Comparison of ENCODE assay signal across 32 mouse cellular contexts in genomic region chr1:140624918-140625317, GRCm38 (mm10).
"Had no signal": no experiment of that assay in that cellular context is flagged by ENCODE, and none has a peak within 500 bp of the region (broad histone marks: within the 10 kb centered on the region; RNA-seq: fewer than 3 reads in every experiment).

No protein-coding gene starts in this region.

- H3K4me1 ChIP-seq: limb, embryonic 10.5 days; limb, embryonic 12.5 days; limb, embryonic 13.5 days; limb, embryonic 15.5 days; liver, embryonic 12.5 days; liver, embryonic 13.5 days; liver, embryonic 15.5 days; lung, embryonic 15.5 days; megakaryocyte, embryonic 14.5 days; midbrain, embryonic 10.5 days; midbrain, embryonic 12.5 days; midbrain, embryonic 13.5 days; midbrain, embryonic 15.5 days; neural tube, embryonic 12.5 days had no signal

- H3K9ac ChIP-seq: limb, embryonic 12.5 days; limb, embryonic 13.5 days; limb, embryonic 15.5 days; liver, embryonic 12.5 days; liver, embryonic 13.5 days; liver, embryonic 14.5 days; liver, embryonic 15.5 days; liver, postnatal 0 days; lung, embryonic 14.5 days; lung, embryonic 15.5 days; midbrain, embryonic 12.5 days; midbrain, embryonic 13.5 days; midbrain, embryonic 15.5 days; neural tube, embryonic 12.5 days had no signal

- H3K27me3 ChIP-seq: limb, embryonic 12.5 days; limb, embryonic 13.5 days; limb, embryonic 15.5 days; liver, embryonic 12.5 days; liver, embryonic 13.5 days; liver, embryonic 15.5 days; lung, embryonic 15.5 days; megakaryocyte, embryonic 14.5 days; midbrain, embryonic 12.5 days; midbrain, embryonic 13.5 days; midbrain, embryonic 15.5 days; neural tube, embryonic 12.5 days had no signal

- H3K36me3 ChIP-seq: limb, embryonic 10.5 days; limb, embryonic 12.5 days; limb, embryonic 13.5 days; limb, embryonic 15.5 days; liver, embryonic 12.5 days; liver, embryonic 13.5 days; liver, embryonic 15.5 days; lung, embryonic 15.5 days; midbrain, embryonic 10.5 days; midbrain, embryonic 12.5 days; midbrain, embryonic 13.5 days; midbrain, embryonic 15.5 days; neural tube, embryonic 12.5 days had no signal

- H3K4me3 ChIP-seq: limb, embryonic 10.5 days; limb, embryonic 12.5 days; limb, embryonic 13.5 days; limb, embryonic 15.5 days; liver, embryonic 12.5 days; liver, embryonic 13.5 days; liver, embryonic 15.5 days; lung, embryonic 15.5 days; megakaryocyte, embryonic 14.5 days; midbrain, embryonic 10.5 days; midbrain, embryonic 12.5 days; midbrain, embryonic 13.5 days; midbrain, embryonic 15.5 days; myocyte; neural tube, embryonic 12.5 days had no signal

- H3K27ac ChIP-seq: limb, embryonic 10.5 days; limb, embryonic 12.5 days; limb, embryonic 13.5 days; limb, embryonic 15.5 days; liver, embryonic 12.5 days; liver, embryonic 13.5 days; liver, embryonic 14.5 days; liver, embryonic 15.5 days; lung, embryonic 15.5 days; macrophage; midbrain, embryonic 10.5 days; midbrain, embryonic 12.5 days; midbrain, embryonic 13.5 days; midbrain, embryonic 15.5 days; neural tube, embryonic 12.5 days had no signal

- H3K4me2 ChIP-seq: limb, embryonic 12.5 days; limb, embryonic 13.5 days; limb, embryonic 15.5 days; liver, embryonic 11.5 days; liver, embryonic 12.5 days; liver, embryonic 13.5 days; liver, embryonic 15.5 days; lung, embryonic 14.5 days; lung, embryonic 15.5 days; midbrain, embryonic 11.5 days; midbrain, embryonic 12.5 days; midbrain, embryonic 13.5 days; midbrain, embryonic 15.5 days; neural tube, embryonic 12.5 days had no signal

- ATAC-seq: liver, embryonic 12.5 days; liver, postnatal 0 days; lung, postnatal 0 days; midbrain, embryonic 13.5 days; midbrain, embryonic 15.5 days; midbrain, embryonic 16.5 days had no signal

- DNase-seq: left cerebral cortex, postnatal 4 days; liver; liver, embryonic 13.5 days; liver, postnatal 0 days; lung, adult 18-20 months; lung, adult 2 months; lung, embryonic 14.5 days; lung, postnatal 10 days; lung, postnatal 14 days; lung, postnatal 36 days; lung, postnatal 4 days; midbrain, embryonic 14.5 days had no signal

- H3K9me3 ChIP-seq: limb, embryonic 10.5 days; limb, embryonic 12.5 days; limb, embryonic 13.5 days; limb, embryonic 15.5 days; liver, embryonic 12.5 days; liver, embryonic 13.5 days; liver, embryonic 15.5 days; lung, embryonic 15.5 days; megakaryocyte, embryonic 14.5 days; midbrain, embryonic 10.5 days; midbrain, embryonic 12.5 days; midbrain, embryonic 13.5 days; midbrain, embryonic 15.5 days; neural tube, embryonic 12.5 days had no signal
